In the genomic region with DNA sequence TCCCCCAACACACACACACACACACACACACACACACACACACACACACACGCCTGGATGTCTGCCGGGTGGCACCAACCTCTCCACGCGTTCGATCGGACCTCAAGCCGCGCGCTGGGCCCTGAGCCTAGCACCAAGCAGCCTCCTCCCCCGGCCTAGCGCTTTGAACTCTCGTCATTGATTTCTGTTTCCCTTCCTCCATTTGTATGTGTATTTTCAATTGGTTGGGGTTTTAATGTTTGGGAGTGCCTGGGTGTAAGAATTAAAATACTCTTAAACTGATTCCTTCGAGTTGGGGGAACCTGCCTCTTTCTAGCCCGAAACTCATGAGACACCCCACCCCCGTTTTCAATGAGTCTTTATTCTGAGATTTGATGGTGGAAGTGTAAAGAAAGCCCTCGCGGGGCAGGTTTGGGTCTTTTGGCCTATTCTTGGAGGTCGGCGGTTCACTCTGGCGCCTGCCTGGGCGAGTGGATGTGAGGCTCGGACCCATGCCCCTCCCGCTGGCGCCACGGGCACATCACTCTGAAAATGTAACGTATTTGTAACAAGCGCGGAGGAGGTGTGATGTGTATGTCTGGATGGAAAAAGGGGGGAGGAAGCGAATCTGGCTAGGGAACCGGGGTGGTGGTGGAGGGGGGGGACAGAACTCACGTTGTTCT, we compare ENCODE assay signal across 15 mouse cellular contexts. TPM values are rescaled to one million over a fixed set of nuclear protein-coding genes. Genes with fewer than 3 reads are reported as not detected.
DNase-seq lines count a peak whose midpoint lies in the region; ATAC-seq and TF ChIP-seq lines count a peak whose summit lies in the region.
"Had no signal": no experiment of that assay in that cellular context is flagged by ENCODE, and none has a peak within 500 bp of the region (broad histone marks: within the 10 kb centered on the region; RNA-seq: fewer than 3 reads in every experiment).

No protein-coding gene starts in this region.

- peak; percentile 65 for DNase-seq in intestine, embryonic 14.5 days (ENCODE audit: low spot score)
- peak; percentile 77 to 79 for DNase-seq in cerebellum, postnatal 14 days
- peak; percentile 27 for DNase-seq in forebrain, postnatal 0 days
- DNase-seq in midbrain, postnatal 0 days (ENCODE audit: low spot score), result no peak
- no peak for DNase-seq in gastrocnemius, postnatal 25 days
- no peak for DNase-seq in heart, postnatal 25 days (ENCODE audit: low spot score)
- no peak for DNase-seq in heart, postnatal 36 days
- DNase-seq: gastrocnemius, postnatal 10 days; heart, postnatal 14 days; lung, postnatal 36 days had no signal

- H3K9me3 ChIP-seq in intestine, embryonic 14.5 days (ENCODE audit: control insufficient read depth, low read length), result no peaks in the 10 kb centered on the region
- no peaks in the 10 kb centered on the region for H3K9me3 ChIP-seq in intestine, embryonic 16.5 days (ENCODE audit: control insufficient read depth, low read length)
- no peaks in the 10 kb centered on the region for H3K9me3 ChIP-seq in forebrain, postnatal 0 days (ENCODE audit: low read length)
- H3K9me3 ChIP-seq in midbrain, postnatal 0 days (ENCODE audit: low read length), result no peaks in the 10 kb centered on the region
- H3K9me3 ChIP-seq: embryonic facial prominence, embryonic 15.5 days had no signal

- no peaks in the 10 kb centered on the region for H3K4me1 ChIP-seq in intestine, embryonic 14.5 days (replicated peaks; ENCODE audit: control insufficient read depth, insufficient read depth, low read length)
- H3K4me1 ChIP-seq in intestine, embryonic 16.5 days (ENCODE audit: control insufficient read depth, insufficient read depth, low read length), result no peaks in the 10 kb centered on the region
- no peaks in the 10 kb centered on the region for H3K4me1 ChIP-seq in forebrain, postnatal 0 days (ENCODE audit: insufficient read depth)
- no peaks in the 10 kb centered on the region for H3K4me1 ChIP-seq in midbrain, postnatal 0 days (ENCODE audit: insufficient read depth, low read length)

- intact Hi-C loops in heart, postnatal 25 days (cut with DNase I), result no loop called here
- intact Hi-C loops in heart, postnatal 36 days (cut with DNase I), result no loop called here

- no peak overlapping the region for H3K27ac ChIP-seq in intestine, embryonic 14.5 days (ENCODE audit: low read depth)
- no peak overlapping the region for H3K27ac ChIP-seq in intestine, embryonic 16.5 days (ENCODE audit: low read length)
- no peak overlapping the region for H3K27ac ChIP-seq in forebrain, postnatal 0 days (ENCODE audit: low read depth, low read length)
- no peak overlapping the region for H3K27ac ChIP-seq in midbrain, postnatal 0 days (ENCODE audit: low read depth, low read length)
- H3K27ac ChIP-seq: embryonic facial prominence, embryonic 15.5 days; stomach, postnatal 0 days had no signal

- peaks cover 100% of the 10 kb centered on the region for H3K27me3 ChIP-seq in intestine, embryonic 14.5 days (replicated peaks; ENCODE audit: control insufficient read depth, insufficient read depth, low read length)
- peaks cover 95% of the 10 kb centered on the region for H3K27me3 ChIP-seq in intestine, embryonic 16.5 days (replicated peaks; ENCODE audit: control insufficient read depth, insufficient read depth, low read length)
- peaks cover 84% of the 10 kb centered on the region for H3K27me3 ChIP-seq in forebrain, postnatal 0 days (ENCODE audit: insufficient read depth, low read length)
- peaks cover 30% of the 10 kb centered on the region for H3K27me3 ChIP-seq in midbrain, postnatal 0 days (ENCODE audit: insufficient read depth, low read length)
- H3K27me3 ChIP-seq: CH12.LX had no signal

- no peak overlapping the region for H3K4me3 ChIP-seq in intestine, embryonic 14.5 days (ENCODE audit: low read depth, low read length)
- no peak overlapping the region for H3K4me3 ChIP-seq in intestine, embryonic 16.5 days (ENCODE audit: low read length)
- H3K4me3 ChIP-seq in forebrain, postnatal 0 days (ENCODE audit: low read depth, low read length), result peak overlapping the region; percentile 4; the same call in 1 of the 2 replicates
- H3K4me3 ChIP-seq in midbrain, postnatal 0 days (ENCODE audit: low read depth, low read length), result peak overlapping the region; percentile 5; the same call in 1 of the 2 replicates
- H3K4me3 ChIP-seq: embryonic facial prominence, embryonic 15.5 days had no signal

- no peak overlapping the region for H3K4me2 ChIP-seq in intestine, embryonic 14.5 days (ENCODE audit: low read length)
- no peak overlapping the region for H3K4me2 ChIP-seq in intestine, embryonic 16.5 days (ENCODE audit: low read depth, low read length)
- no peak overlapping the region for H3K4me2 ChIP-seq in forebrain, postnatal 0 days (ENCODE audit: low read depth)
- peak overlapping the region; percentile 25 for H3K4me2 ChIP-seq in midbrain, postnatal 0 days (ENCODE audit: low read depth, low read length, poor library complexity, severe bottlenecking)
- H3K4me2 ChIP-seq: embryonic facial prominence, embryonic 15.5 days had no signal

- H3K9ac ChIP-seq in intestine, embryonic 14.5 days (ENCODE audit: low read length), result no peak overlapping the region
- H3K9ac ChIP-seq in intestine, embryonic 16.5 days (ENCODE audit: low read depth, low read length), result no peak overlapping the region
- no peak overlapping the region for H3K9ac ChIP-seq in forebrain, postnatal 0 days
- no peak overlapping the region for H3K9ac ChIP-seq in midbrain, postnatal 0 days (replicated peaks; ENCODE audit: low read length, poor library complexity, severe bottlenecking)
- H3K9ac ChIP-seq: embryonic facial prominence, embryonic 15.5 days had no signal

- no peaks in the 10 kb centered on the region for H3K36me3 ChIP-seq in intestine, embryonic 14.5 days (ENCODE audit: control insufficient read depth, insufficient read depth, low read length)
- H3K36me3 ChIP-seq in intestine, embryonic 16.5 days (ENCODE audit: control insufficient read depth, insufficient read depth, low read length), result no peaks in the 10 kb centered on the region
- H3K36me3 ChIP-seq in forebrain, postnatal 0 days (ENCODE audit: insufficient read depth), result no peaks in the 10 kb centered on the region
- H3K36me3 ChIP-seq in midbrain, postnatal 0 days (ENCODE audit: insufficient read depth, low read length), result no peaks in the 10 kb centered on the region
- H3K36me3 ChIP-seq: embryonic facial prominence, embryonic 15.5 days had no signal

- no peak for TF ChIP-seq CTCF in forebrain, postnatal 0 days (IDR thresholded peaks at IDR 0.05; ENCODE audit: low read depth)
- no peak for TF ChIP-seq CTCF in midbrain, postnatal 0 days (IDR thresholded peaks at IDR 0.05)

- 1% methylated on average over 31 of the region's 31 CpGs for WGBS in intestine, embryonic 14.5 days
- under 1% methylated on average over 31 of the region's 31 CpGs for WGBS in intestine, embryonic 16.5 days
- under 1% methylated on average over 31 of the region's 31 CpGs for WGBS in forebrain, postnatal 0 days
- 2% methylated on average over 31 of the region's 31 CpGs for WGBS in midbrain, postnatal 0 days

- no peak for ATAC-seq in intestine, embryonic 14.5 days (replicated peaks; ENCODE audit: low FRiP score, low TSS enrichment, low read depth)
- ATAC-seq in intestine, embryonic 16.5 days, result no peak
- ATAC-seq in forebrain, postnatal 0 days, result no peak
- ATAC-seq in midbrain, postnatal 0 days (ENCODE audit: low FRiP score), result no peak

RNA-seq across cellular contexts. Expression of a gene that starts 7.3 kb away (rescaled TPM):
- not detected in 2 replicates for polyA plus RNA-seq in intestine, embryonic 14.5 days (2014; fragmentation: Nextera tagmentation; extraction: Ambion mirVana)
- not detected in 2 replicates for polyA plus RNA-seq in intestine, embryonic 16.5 days (2015; fragmentation: Nextera tagmentation; extraction: Ambion mirVana)
- 4.5 and 9.4 TPM in 2 replicates for total RNA-seq in forebrain, postnatal 0 days (2014; rRNA removed)
- 1.3 and 1.5 TPM in 2 replicates for polyA plus RNA-seq in forebrain, postnatal 0 days (2015; fragmentation: Nextera tagmentation; extraction: Ambion mirVana)
- 27.6 and 28.0 TPM in 2 replicates for total RNA-seq in midbrain, postnatal 0 days (2014; rRNA removed)
- polyA plus RNA-seq in midbrain, postnatal 0 days (2015; fragmentation: Nextera tagmentation; extraction: Ambion mirVana), result 5.7 and 6.5 TPM in 2 replicates
- total RNA-seq in gastrocnemius, postnatal 25 days (2021), result not detected
- not detected for total RNA-seq in heart, postnatal 25 days (2021)
- not detected for total RNA-seq in heart, postnatal 36 days (2021)
- total RNA-seq: CH12.LX; gastrocnemius, postnatal 10 days; heart, postnatal 14 days had no signal
- polyA plus RNA-seq: embryonic facial prominence, embryonic 15.5 days; large intestine, adult 2 months; stomach, postnatal 0 days had no signal

Comparison
In these comparisons a context has a peak if more than half of its experiments do, and no peak if none do; other contexts are left out.
1. DNase-seq: peak in intestine, embryonic 14.5 days (single experiment), cerebellum, postnatal 14 days (2 of 2) and forebrain, postnatal 0 days (single experiment); none in midbrain, postnatal 0 days (single experiment), gastrocnemius, postnatal 25 days (single experiment), heart, postnatal 25 days (single experiment) and heart, postnatal 36 days (0 of 2).
2. H3K4me3 ChIP-seq: peak in forebrain, postnatal 0 days (single experiment) and midbrain, postnatal 0 days (single experiment); none in intestine, embryonic 14.5 days (single experiment) and intestine, embryonic 16.5 days (single experiment).